Mouse (Mus musculus) kidney, postnatal 0 days (tissue): ENCODE results near the gene Csmd2. TPM values are rescaled to one million over a fixed set of nuclear protein-coding genes. Genes with fewer than 3 reads are reported as not detected.

ENCODE experiments used
- ATAC-seq: fragments of 200-750 bp; cut with Nextera tagmentation; replicated peaks from 2 replicates; pipeline ENCODE4 v1.8.0; 2017; ENCODE audit warnings: low read depth, moderate number of reproducible peaks, moderate TSS enrichment, moderate library complexity; ENCODE audit not compliant: low FRiP score
- DNase-seq: peaks from one replicate; pipeline ENCODE4 v3.0.0-alpha.2; 2016; ENCODE audit warnings: low spot score
- H3K27ac ChIP-seq: fragments of 300-500 bp; sonication (generic); 2 replicates; pipeline ENCODE4 v1.5.1; 2014; ENCODE audit warnings: mild to moderate bottlenecking
- H3K27me3 ChIP-seq: fragments of 300-500 bp; sonication (generic); 2 replicates; pipeline ENCODE4 v1.6.1; 2014; ENCODE audit warnings: low read length, mixed read lengths; ENCODE audit not compliant: insufficient read depth
- H3K36me3 ChIP-seq: fragments of 300-500 bp; sonication (generic); 2 replicates; pipeline ENCODE4 v1.6.1; 2014; ENCODE audit warnings: low read length, mixed read lengths; ENCODE audit not compliant: insufficient read depth
- H3K4me1 ChIP-seq: fragments of 300-500 bp; sonication (generic); replicated peaks from 2 replicates; pipeline ENCODE4 v1.6.1; 2014; ENCODE audit warnings: antibody characterized with exemption, low read length, mixed read lengths; ENCODE audit not compliant: insufficient read depth
- H3K4me2 ChIP-seq: fragments of 300-500 bp; sonication (generic); 2 replicates; pipeline ENCODE4 v1.6.1; 2014; ENCODE audit warnings: mild to moderate bottlenecking, low read length, moderate library complexity, mixed read lengths
- H3K4me3 ChIP-seq: fragments of 300-500 bp; sonication (generic); replicated peaks from 2 replicates; pipeline ENCODE4 v1.5.1; 2014; ENCODE audit warnings: low read depth, low read length
- H3K9ac ChIP-seq: fragments of 300-500 bp; sonication (generic); 2 replicates; pipeline ENCODE4 v1.6.1; 2014; ENCODE audit warnings: low read depth, low read length
- H3K9me3 ChIP-seq: fragments of 300-500 bp; sonication (generic); replicated peaks from 2 replicates; pipeline ENCODE4 v1.6.1; 2016; ENCODE audit warnings: low read length, inconsistent platforms, mixed read lengths
- CTCF ChIP-seq: IDR thresholded peaks from 2 replicates; pipeline ENCODE4 v1.5.1; 2016; ENCODE audit warnings: antibody characterized with exemption, low read depth, mild to moderate bottlenecking, moderate library complexity
- WGBS: fragments of 180-500 bp; shearing (Covaris S2); extraction: QIAGEN DNeasy Blood & Tissue Kit; methylation state at CpG from one replicate; pipeline ENCODE4 v1.1.7; 2014; 5-methylcytosine and 5-hydroxymethylcytosine counted together
- polyA plus RNA-seq: library from polyadenylated mRNA; unstranded; fragments of >200 nt; fragmentation: Nextera tagmentation; extraction: Ambion mirVana; gene quantifications from 2 replicates; pipeline ENCODE4 v1.2.1, GENCODE M21; 2015

The Csmd2 gene
- polyA plus RNA-seq, 1 experiment from 2014 or later = 0.05 TPM

- ATAC-seq = no peak
- no peak for TF ChIP-seq CTCF
- Histone ChIP-seq H3K9me3 (no peaks in the 10 kb centered on the region), H3K36me3 (no peaks in the 10 kb centered on the region), H3K9ac (no peak overlapping the region), H3K27ac (no peak overlapping the region), H3K4me1 (no peaks in the 10 kb centered on the region), H3K4me3 (no peak overlapping the region), H3K27me3 (no peaks in the 10 kb centered on the region), H3K4me2 (no peak overlapping the region)
- 85% methylated on average over 6 of the region's 6 CpGs for WGBS
- no peak for DNase-seq
Observed at GRCm38 (mm10) chr4:128400016-128400415, 412.4 kb downstream of the Csmd2 start.

- no peaks in the 10 kb centered on the region for H3K9me3 ChIP-seq
- no peak overlapping the region for H3K4me3 ChIP-seq
- no peaks in the 10 kb centered on the region for H3K36me3 ChIP-seq
- DNase-seq (no peak), ATAC-seq (no peak)
- H3K9ac ChIP-seq = no peak overlapping the region
- H3K4me1 ChIP-seq = no peaks in the 10 kb centered on the region
- no peak for TF ChIP-seq CTCF
- no peak overlapping the region for H3K27ac ChIP-seq
- H3K4me2 ChIP-seq = no peak overlapping the region
- H3K27me3 ChIP-seq = no peaks in the 10 kb centered on the region
- WGBS = 86% methylated on average over 3 of the region's 3 CpGs
Observed at GRCm38 (mm10) chr4:128401591-128401990, 413.9 kb downstream of the Csmd2 start.

GRCm38 (mm10) chr4:128402706-128403105 lies 415.0 kb downstream of the Csmd2 start:
- ATAC-seq = no peak
- no peaks in the 10 kb centered on the region for H3K36me3 ChIP-seq
- WGBS = 68% methylated on average over 1 of the region's 1 CpGs

GRCm38 (mm10) chr4:128405576-128405975 lies 417.9 kb downstream of the Csmd2 start:
- Histone ChIP-seq H3K4me3 (no peak overlapping the region), H3K4me2 (no peak overlapping the region), H3K27ac (no peak overlapping the region), H3K9me3 (no peaks in the 10 kb centered on the region), H3K9ac (no peak overlapping the region), H3K36me3 (no peaks in the 10 kb centered on the region), H3K4me1 (no peaks in the 10 kb centered on the region), H3K27me3 (no peaks in the 10 kb centered on the region)
- ATAC-seq (no peak), DNase-seq (no peak)
- no peak for TF ChIP-seq CTCF
- 98% methylated on average over 3 of the region's 3 CpGs for WGBS

More at GRCm38 (mm10) chr4:128402706-128403105, 415.0 kb downstream of the Csmd2 start:
- no peaks in the 10 kb centered on the region for H3K4me1 ChIP-seq
- TF ChIP-seq CTCF = no peak
- no peak overlapping the region for H3K27ac ChIP-seq
- no peak for DNase-seq
- no peaks in the 10 kb centered on the region for H3K27me3 ChIP-seq
- no peak overlapping the region for H3K4me3 ChIP-seq
- H3K9me3 ChIP-seq = no peaks in the 10 kb centered on the region
- no peak overlapping the region for H3K4me2 ChIP-seq
- no peak overlapping the region for H3K9ac ChIP-seq

- TF ChIP-seq CTCF = no peak
- Histone ChIP-seq H3K9me3 (no peaks in the 10 kb centered on the region), H3K4me1 (no peaks in the 10 kb centered on the region), H3K4me2 (no peak overlapping the region), H3K9ac (no peak overlapping the region), H3K36me3 (no peaks in the 10 kb centered on the region), H3K4me3 (no peak overlapping the region), H3K27me3 (no peaks in the 10 kb centered on the region), H3K27ac (no peak overlapping the region)
- WGBS = 72% methylated on average over 9 of the region's 9 CpGs
- DNase-seq (no peak), ATAC-seq (no peak)
Observed at GRCm38 (mm10) chr4:128407084-128407845, 419.6 kb downstream of the Csmd2 start.

- TF ChIP-seq CTCF = no peak
- H3K9me3 ChIP-seq = no peaks in the 10 kb centered on the region
- ATAC-seq (no peak), DNase-seq (no peak)
- H3K4me1 ChIP-seq = no peaks in the 10 kb centered on the region
- H3K27me3 ChIP-seq = no peaks in the 10 kb centered on the region
- H3K4me3 ChIP-seq = no peak overlapping the region
- no peak overlapping the region for H3K9ac ChIP-seq
- 83% methylated on average over 7 of the region's 7 CpGs for WGBS
- H3K36me3 ChIP-seq = no peaks in the 10 kb centered on the region
- no peak overlapping the region for H3K4me2 ChIP-seq
- H3K27ac ChIP-seq = no peak overlapping the region
Observed at GRCm38 (mm10) chr4:128411941-128412630, 424.4 kb downstream of the Csmd2 start.
